Mouse (Mus musculus) MEL (cell line): ENCODE measurements around the gene Mrps21. TPM values are rescaled to one million over a fixed set of nuclear protein-coding genes. Genes with fewer than 3 reads are reported as not detected.

Source experiments
- DNase-seq: peaks from one replicate; pipeline ENCODE4 v3.0.0; 2011; ENCODE audit warnings: low read depth, low spot score
- H3K27ac ChIP-seq: 2 replicates; pipeline ENCODE4 v1.5.1; 2012; ENCODE audit warnings: low read depth, mild to moderate bottlenecking, control low read depth, low read length, moderate library complexity; ENCODE audit not compliant: control insufficient read depth
- H3K27me3 ChIP-seq, 2 experiments: fragments of 150-350 bp in 1 of 2; sonication (generic) in 1 of 2; 2 replicates each; pipeline ENCODE4 v1.6.1; 2012; ENCODE audit warnings: low read length in 2 of 2, mild to moderate bottlenecking in 2 of 2, improper control_type of control experiment in 1 of 2, moderate library complexity in 1 of 2; ENCODE audit not compliant: insufficient read depth in 2 of 2, control insufficient read depth in 1 of 2
- H3K36me3 ChIP-seq, 2 experiments: 2 replicates each; pipeline ENCODE4 v1.6.1; 2012 to 2014; ENCODE audit warnings: low read length in 2 of 2, improper control_type of control experiment in 1 of 2, inconsistent platforms in 1 of 2, mild to moderate bottlenecking in 1 of 2; ENCODE audit not compliant: insufficient read depth in 2 of 2, control insufficient read depth in 1 of 2
- H3K4me1 ChIP-seq, 2 experiments: fragments of 150-350 bp in 1 of 2; sonication (generic) in 1 of 2; 2 replicates each; pipeline ENCODE4 v1.6.1; 2012; ENCODE audit warnings: low read length in 2 of 2, improper control_type of control experiment in 1 of 2, mild to moderate bottlenecking in 1 of 2; ENCODE audit not compliant: insufficient read depth in 2 of 2, control insufficient read depth in 1 of 2
- H3K4me3 ChIP-seq, 2 experiments: fragments of 150-350 bp in 1 of 2; sonication (generic) in 1 of 2; 2 replicates each; pipeline ENCODE4 v1.5.1; 2012; ENCODE audit warnings: low read depth in 2 of 2, low read length in 2 of 2, mild to moderate bottlenecking in 2 of 2, moderate library complexity in 2 of 2, control low read depth in 1 of 2, improper control_type of control experiment in 1 of 2; ENCODE audit not compliant: control insufficient read depth in 1 of 2, insufficient read depth in 1 of 2
- H3K79me2 ChIP-seq: 2 replicates; pipeline ENCODE4 v1.6.1; 2012; ENCODE audit warnings: mild to moderate bottlenecking, low read length, moderate library complexity; ENCODE audit not compliant: control insufficient read depth, poor library complexity, insufficient read depth
- H3K9ac ChIP-seq: 2 replicates; pipeline ENCODE4 v1.6.1; 2012; ENCODE audit warnings: low read depth, mild to moderate bottlenecking, control low read depth, low read length, moderate library complexity; ENCODE audit not compliant: control insufficient read depth, poor library complexity, severe bottlenecking
- H3K9me3 ChIP-seq: fragments of 150-350 bp; sonication (generic); replicated peaks from 2 replicates; pipeline ENCODE4 v1.6.1; 2012; ENCODE audit warnings: mild to moderate bottlenecking, low read length, improper control_type of control experiment, moderate library complexity; ENCODE audit not compliant: insufficient read depth
- BHLHE40 ChIP-seq: IDR thresholded peaks from 2 replicates; pipeline ENCODE4 v1.6.1; 2012; ENCODE audit warnings: low read depth, mild to moderate bottlenecking, inconsistent platforms, low read length, improper control_type of control experiment, borderline replicate concordance
- E2F4 ChIP-seq: IDR thresholded peaks from 2 replicates; pipeline ENCODE4 v1.6.1; 2011; ENCODE audit warnings: low read depth, low read length, improper control_type of control experiment, borderline replicate concordance
- EP300 ChIP-seq, 2 experiments: IDR thresholded peaks; 2 replicates each; pipeline ENCODE4 v1.6.1; 2011; ENCODE audit warnings: improper control_type of control experiment in 2 of 2, low read length in 2 of 2, low read depth in 1 of 2, mild to moderate bottlenecking in 1 of 2
- ETS1 ChIP-seq: IDR thresholded peaks from 2 replicates; pipeline ENCODE4 v1.6.1; 2012; ENCODE audit warnings: low read depth, mild to moderate bottlenecking, inconsistent platforms, low read length, improper control_type of control experiment, moderate library complexity
- MAFK ChIP-seq: IDR thresholded peaks from 2 replicates; pipeline ENCODE4 v1.6.1; 2011; ENCODE audit warnings: low read depth, mild to moderate bottlenecking, low read length, improper control_type of control experiment, borderline replicate concordance
- MAX ChIP-seq: IDR thresholded peaks from 2 replicates; pipeline ENCODE4 v1.6.1; 2011; ENCODE audit warnings: low read length, improper control_type of control experiment
- MAZ ChIP-seq: IDR thresholded peaks from 2 replicates; pipeline ENCODE4 v1.6.1; 2012; ENCODE audit warnings: low read depth, mild to moderate bottlenecking, inconsistent platforms, low read length, improper control_type of control experiment
- MYB ChIP-seq: IDR thresholded peaks from 2 replicates; pipeline ENCODE4 v1.6.1; 2011; ENCODE audit warnings: mild to moderate bottlenecking, low read depth, low read length, improper control_type of control experiment
- NELFE ChIP-seq: IDR thresholded peaks from 2 replicates; pipeline ENCODE4 v1.6.1; 2011; ENCODE audit warnings: low read depth, low read length, improper control_type of control experiment
- POLR2A ChIP-seq, 2 experiments: IDR thresholded peaks; 2 replicates each; pipeline ENCODE4 v1.6.1; 2011 to 2012; ENCODE audit warnings: low read length in 2 of 2, mild to moderate bottlenecking in 2 of 2, control low read depth in 1 of 2, improper control_type of control experiment in 1 of 2, low read depth in 1 of 2, moderate library complexity in 1 of 2; ENCODE audit not compliant: control insufficient read depth in 1 of 2, insufficient read depth in 1 of 2, poor library complexity in 1 of 2
- POLR2AphosphoS5 ChIP-seq: IDR thresholded peaks from 2 replicates; pipeline ENCODE4 v1.6.1; 2012; ENCODE audit warnings: low read depth, borderline replicate concordance, mild to moderate bottlenecking, inconsistent platforms, low read length, moderate library complexity, mixed read lengths
- RCOR1 ChIP-seq: IDR thresholded peaks from 2 replicates; pipeline ENCODE4 v1.6.1; 2012; ENCODE audit warnings: low read depth, mild to moderate bottlenecking, inconsistent platforms, low read length, improper control_type of control experiment
- TBP ChIP-seq: IDR thresholded peaks from 2 replicates; pipeline ENCODE4 v1.8.0; 2011; ENCODE audit warnings: low read depth, low read length, improper control_type of control experiment
- UBTF ChIP-seq: IDR thresholded peaks from 2 replicates; pipeline ENCODE4 v1.6.1; 2012; ENCODE audit warnings: low read depth, mild to moderate bottlenecking, inconsistent platforms, low read length, improper control_type of control experiment, moderate library complexity, borderline replicate concordance; ENCODE audit not compliant: insufficient read depth
- USF1 ChIP-seq: IDR thresholded peaks from 2 replicates; pipeline ENCODE4 v1.6.1; 2014; ENCODE audit warnings: low read depth, mild to moderate bottlenecking, inconsistent platforms, low read length, improper control_type of control experiment, moderate library complexity
- USF2 ChIP-seq, 2 experiments: IDR thresholded peaks; 2 replicates each; pipeline ENCODE4 v1.6.1; 2011 to 2012; ENCODE audit warnings: improper control_type of control experiment in 2 of 2, low read length in 2 of 2, borderline replicate concordance in 1 of 2, inconsistent platforms in 1 of 2, low read depth in 1 of 2, mild to moderate bottlenecking in 1 of 2; ENCODE audit not compliant: insufficient read depth in 1 of 2
- polyA plus RNA-seq, 2 experiments: library from polyadenylated mRNA; stranded (reverse) in 1 of 2; unstranded in 1 of 2; fragments of >175 nt in 1 of 2; fragments of >200 nt in 1 of 2; gene quantifications; 2 replicates each; pipeline versions ENCODE4 v1.2.1 to v1.2.4; 2012; ENCODE audit warnings: low replicate concordance in 2 of 2, low read depth in 1 of 2; ENCODE audit not compliant: insufficient read length in 2 of 2, insufficient read depth in 1 of 2, missing spikeins in 1 of 2
- total RNA-seq: library from RNA; depleted of rRNA; stranded (reverse); fragments of 300-350 nt; gene quantifications from 2 replicates; pipeline ENCODE4 v1.2.3, GENCODE M21; 2012

The Mrps21 gene
- total and polyA plus RNA-seq, 3 experiments, result 469 to 586 TPM; not detected in 1

DNA sequence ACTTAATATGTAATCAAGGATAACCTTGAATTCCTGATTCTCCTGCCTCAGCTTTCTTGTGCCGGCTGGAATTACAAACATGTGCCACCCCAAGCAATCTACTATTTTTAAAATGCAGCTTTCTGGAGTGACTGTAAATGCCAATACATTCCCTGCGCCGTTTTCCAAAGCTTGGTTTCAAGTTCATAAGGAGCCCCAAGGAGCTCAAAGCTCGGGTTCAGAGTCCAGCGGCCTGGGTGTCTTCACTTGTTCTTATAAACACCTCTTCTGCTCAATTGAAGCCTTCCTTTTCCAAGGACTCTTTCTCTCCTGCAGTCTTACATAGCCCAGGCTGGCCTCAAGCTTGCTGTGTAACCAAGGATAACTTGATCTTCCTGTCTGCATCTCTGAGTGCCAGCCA is 5.2 kb downstream of the Mrps21 start:
- DNase-seq, result no peak
- H3K27me3 ChIP-seq, result no peaks in the 10 kb centered on the region
- H3K79me2 ChIP-seq, result peaks cover 13% of the 10 kb centered on the region
- no peak for TF ChIP-seq MYB
- TF ChIP-seq MAZ, result no peak
- TF ChIP-seq EP300 (IDR thresholded peaks at IDR 0.05; ENCODE audit: low read depth in 1 of 2, low read length in 2 of 2), result no peak
- TF ChIP-seq POLR2A (IDR thresholded peaks at IDR 0.05; ENCODE audit: control insufficient read depth in 1 of 2, insufficient read depth in 1 of 2, low read depth in 1 of 2, low read length in 2 of 2, poor library complexity in 1 of 2), result 0 out of 4 replicates have a peak, but pooled peaks of 1 of the 2 experiments have one; percentile 20
- TF ChIP-seq ETS1, result no peak
- no peak overlapping the region for H3K9ac ChIP-seq
- H3K36me3 ChIP-seq, result peaks cover 3 to 9% of the 10 kb centered on the region in 2 experiments
- no peak overlapping the region for H3K4me3 ChIP-seq
- no peaks in the 10 kb centered on the region for H3K9me3 ChIP-seq
- H3K4me1 ChIP-seq, result peaks cover 4% of the 10 kb centered on the region in 2 experiments
- H3K27ac ChIP-seq, result no peak overlapping the region

DNA sequence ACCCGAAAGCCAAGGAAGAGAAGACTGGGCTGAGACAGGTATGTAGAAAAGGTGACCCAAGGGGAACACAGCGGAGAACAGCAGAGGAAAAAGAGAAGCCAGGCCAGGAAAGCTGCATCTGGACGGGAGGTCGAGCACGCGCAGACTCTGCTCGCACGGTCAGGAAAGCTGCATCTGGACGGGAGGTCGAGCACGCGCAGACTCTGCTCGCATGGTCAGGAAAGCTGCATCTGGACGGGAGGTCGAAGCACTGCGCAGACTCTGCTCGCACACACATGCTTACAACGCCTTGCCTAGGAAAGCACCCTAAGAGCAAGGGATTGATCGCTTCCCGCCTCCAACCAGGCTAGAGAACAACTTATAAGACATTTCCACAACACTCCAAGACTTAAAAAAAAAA is 5.7 kb downstream of the Mrps21 start:
- H3K9me3 ChIP-seq, result no peaks in the 10 kb centered on the region
- H3K79me2 ChIP-seq, result peaks cover 8% of the 10 kb centered on the region
- H3K27me3 ChIP-seq, result no peaks in the 10 kb centered on the region
- no peak overlapping the region for H3K9ac ChIP-seq
- TF ChIP-seq USF2 (IDR thresholded peaks at IDR 0.05; ENCODE audit: borderline replicate concordance in 1 of 2, insufficient read depth in 1 of 2, low read depth in 1 of 2, low read length in 2 of 2) (no peak), USF1 (no peak), RCOR1 (no peak), MAX (no peak), MAFK (no peak), UBTF (no peak), ETS1 (no peak)
- H3K36me3 ChIP-seq, result peaks cover 3 to 8% of the 10 kb centered on the region in 2 experiments
- DNase-seq, result no peak
- no peak overlapping the region for H3K4me3 ChIP-seq
- peaks cover 2 to 4% of the 10 kb centered on the region in 2 experiments for H3K4me1 ChIP-seq
- H3K27ac ChIP-seq, result no peak overlapping the region

GRCm38 (mm10) chr3:95865050-95865449 is 6.3 kb downstream of the Mrps21 start:
- no peak overlapping the region for H3K9ac ChIP-seq
- TF ChIP-seq EP300 (IDR thresholded peaks at IDR 0.05; ENCODE audit: low read depth in 1 of 2, low read length in 2 of 2) (no peak), TBP (no peak), BHLHE40 (no peak), E2F4 (no peak), NELFE (no peak), POLR2AphosphoS5 (no peak)
- H3K9me3 ChIP-seq, result no peaks in the 10 kb centered on the region
- H3K4me1 ChIP-seq, result no peaks in the 10 kb centered on the region; a peak in 1 of 4 replicates
- H3K36me3 ChIP-seq, result peaks cover 3% of the 10 kb centered on the region in 2 experiments
- no peaks in the 10 kb centered on the region for H3K27me3 ChIP-seq
- H3K27ac ChIP-seq, result no peak overlapping the region
- no peak overlapping the region for H3K4me3 ChIP-seq
- DNase-seq, result no peak
- H3K79me2 ChIP-seq, result peaks cover 4% of the 10 kb centered on the region; the same call in 1 of the 2 replicates
